Mouse (Mus musculus) bone marrow, adult 2 months (tissue): ENCODE data around the gene Gm10142.

Experiments
- CTCF ChIP-seq: fragments of 200-500 bp; IDR thresholded peaks from 2 replicates; pipeline ENCODE4 v1.5.1; 2011; ENCODE audit warnings: low read length, control low read depth; ENCODE audit not compliant: control insufficient read depth, insufficient read depth
- POLR2A ChIP-seq: fragments of 200-500 bp; IDR thresholded peaks from 2 replicates; pipeline ENCODE4 v1.6.1; 2011; ENCODE audit warnings: low read depth, mild to moderate bottlenecking, control low read depth, low read length, borderline replicate concordance; ENCODE audit not compliant: control insufficient read depth

DNA sequence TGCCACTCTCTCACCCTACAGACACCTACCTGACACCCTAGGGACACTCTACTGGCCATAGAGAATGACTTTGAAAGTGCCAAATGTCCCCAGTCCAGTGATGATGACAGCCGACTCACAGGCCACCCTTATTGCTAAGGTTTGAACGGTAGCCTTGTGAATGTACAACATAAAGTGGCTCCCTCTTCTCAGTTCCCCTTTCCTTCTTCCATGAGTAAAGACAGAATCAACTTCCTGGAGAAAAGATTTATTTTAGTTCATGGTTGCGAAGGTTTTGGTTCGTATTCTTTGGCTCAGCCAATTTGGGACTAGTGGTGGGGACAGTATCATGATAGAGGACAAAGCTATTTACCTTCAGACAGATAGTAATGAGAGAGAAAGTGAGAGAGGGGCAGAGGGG is 23.3 kb downstream of the Gm10142 start:
- no peak for TF ChIP-seq CTCF
- no peak for TF ChIP-seq POLR2A
